Mouse (Mus musculus): ENCODE measurements around the gene Rps23.

DNA sequence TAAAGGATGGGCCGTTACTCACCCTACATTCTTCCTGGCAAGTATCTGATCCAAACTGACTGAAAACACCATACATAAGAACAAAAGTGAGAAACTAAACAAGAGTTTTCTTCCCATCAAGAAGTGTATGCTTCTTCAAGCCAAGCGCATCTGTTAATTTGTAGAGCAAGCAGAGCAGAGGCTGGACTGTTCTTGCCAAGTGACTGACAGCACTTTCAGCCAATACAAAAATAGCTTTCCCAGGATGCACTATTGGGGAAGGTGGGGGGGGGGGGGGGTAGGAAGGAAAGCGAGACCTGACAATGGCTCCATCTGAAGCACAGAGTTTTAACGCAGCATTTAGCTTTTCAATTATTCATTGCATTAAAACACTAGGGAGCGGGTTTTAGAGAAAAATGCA, 17.6 kb upstream of the Rps23 start, which contains the start of gene Atp6ap1l:
- TF ChIP-seq HCFC1 (IDR thresholded peaks at IDR 0.05; ENCODE audit: borderline replicate concordance, insufficient read depth, low read length) (no peak), ZNF384 (IDR thresholded peaks at IDR 0.05; ENCODE audit: low read depth, low read length) (no peak), ZC3H11A (IDR thresholded peaks at IDR 0.05; ENCODE audit: borderline replicate concordance, low read depth, low read length) (no peak), MAFK (IDR thresholded peaks at IDR 0.05; ENCODE audit: insufficient read depth, low read depth, low read length) (no peak), CHD2 (IDR thresholded peaks at IDR 0.05; ENCODE audit: low read depth, low read length) (no peak)
